Mouse (Mus musculus) Muller cell, postnatal 12 days (primary cell): ENCODE data around the gene Prkar1b.

Source experiments
- DNase-seq: peaks from one replicate; pipeline ENCODE4 v3.0.0-alpha.2; 2015; ENCODE audit errors: inconsistent ontology term

Gene Prkar1b

DNA sequence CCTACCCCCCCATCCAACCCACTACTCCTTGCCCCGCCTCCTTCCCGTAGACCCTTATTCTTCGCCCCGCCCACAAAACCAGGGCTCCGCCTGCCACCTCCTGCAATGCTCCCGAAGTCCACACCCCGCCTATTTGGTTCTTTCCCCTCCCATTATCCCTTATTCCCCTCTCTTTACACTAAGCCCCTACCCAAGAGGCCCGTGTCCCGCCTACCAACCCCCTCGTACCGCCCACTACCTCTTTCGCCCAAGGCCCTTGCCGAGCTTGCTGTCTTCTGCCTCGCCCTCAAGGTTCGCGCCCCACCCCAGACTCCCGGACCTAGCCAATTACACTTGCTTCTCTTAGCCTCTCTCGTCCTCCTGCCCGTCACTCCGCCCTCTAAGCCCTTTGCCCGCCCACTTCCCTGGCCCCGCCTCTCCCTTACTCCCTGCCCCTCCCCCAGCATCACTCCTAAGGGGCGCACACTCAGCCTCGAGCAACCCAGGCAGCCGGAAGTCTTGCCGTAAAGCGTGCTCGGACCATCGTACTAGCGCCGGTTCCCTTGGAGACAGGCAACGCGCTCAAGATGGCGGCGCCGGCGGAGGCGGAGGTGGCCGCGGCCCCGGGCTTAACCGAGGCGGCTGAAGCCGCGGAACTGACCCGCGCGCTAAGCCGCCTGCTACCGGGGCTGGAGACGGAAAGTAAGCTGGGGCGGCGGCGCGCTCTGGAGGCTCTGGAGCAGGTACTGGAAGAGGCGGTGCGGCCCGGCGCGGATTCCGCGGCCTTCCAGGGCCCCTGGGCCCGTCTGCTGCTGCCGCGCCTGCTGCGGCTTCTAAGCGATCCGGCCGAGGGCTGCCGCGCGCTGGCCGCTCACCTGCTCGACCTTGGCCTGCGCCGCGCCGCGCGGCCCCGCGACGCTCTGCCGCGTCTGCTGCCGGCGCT is at the start of gene Prkar1b, which contains the start of gene Dnaaf5:
Gene Prkar1b (minus strand): TSS at position 321 of the 922 bp plus-strand sequence.
Gene Dnaaf5 (plus strand): TSS at position 543 of the 922 bp plus-strand sequence.
- DNase-seq, result peak; percentile 100

DNA sequence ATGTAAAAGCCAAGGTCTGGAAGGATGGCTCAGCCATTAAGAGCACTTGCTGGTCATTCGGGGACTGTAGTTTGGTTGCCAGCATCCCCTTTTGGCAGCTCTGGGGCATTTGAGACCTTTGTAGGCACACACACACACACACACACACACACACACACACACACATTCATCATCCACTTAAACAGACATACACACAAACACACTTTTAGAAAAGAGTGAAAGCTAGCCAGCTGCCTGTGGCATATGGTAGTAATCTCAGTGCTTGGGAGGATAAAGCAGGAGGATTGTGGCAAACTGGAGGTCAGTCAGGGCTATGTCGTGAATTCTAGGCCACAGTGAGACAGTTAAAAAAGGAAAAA is 49.8 kb upstream of the Prkar1b start:
- peak; percentile 12 for DNase-seq

DNA sequence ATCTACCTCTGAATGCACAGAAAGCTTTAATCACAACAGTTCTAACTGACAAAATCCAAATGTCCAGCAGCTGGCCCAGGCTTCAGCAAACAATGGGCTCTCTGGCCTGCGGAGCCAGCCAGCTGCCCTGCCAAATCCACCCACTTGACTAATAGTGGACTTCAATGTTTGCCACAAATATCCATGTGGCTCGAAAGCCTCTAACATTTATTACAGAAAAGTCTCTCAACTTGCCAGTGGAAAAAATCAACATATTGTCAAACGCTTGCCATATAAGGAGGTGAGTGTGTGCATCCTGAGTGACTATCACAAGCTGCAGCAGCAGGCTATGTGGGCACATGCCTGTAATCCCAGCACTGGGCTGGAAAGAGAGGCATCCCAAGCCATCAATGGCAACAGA is 49.0 kb upstream of the Prkar1b start:
- peak; percentile 67 for DNase-seq

DNA sequence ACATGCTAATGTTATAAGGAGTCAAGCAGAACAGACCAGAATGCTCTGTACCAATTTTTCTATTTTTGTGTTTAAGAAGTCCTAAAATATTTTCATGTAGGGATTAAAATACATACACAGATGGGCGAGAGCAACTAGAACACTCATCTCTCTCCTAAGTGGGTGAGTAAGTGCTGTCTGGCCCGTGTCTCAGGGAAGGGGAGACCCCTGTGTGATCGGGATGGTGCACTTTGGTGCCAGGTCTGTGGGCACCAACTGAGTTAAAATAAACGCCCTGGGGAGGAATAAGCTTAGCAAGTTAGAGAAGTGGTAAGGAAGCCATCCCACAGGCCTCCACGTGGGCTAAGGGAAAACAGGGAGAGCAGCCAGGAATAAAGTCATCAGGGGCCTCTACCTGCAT is 41.2 kb upstream of the Prkar1b start:
- DNase-seq, result no peak

GRCm38 (mm10) chr5:139189726-139190125 is 39.9 kb upstream of the Prkar1b start:
- DNase-seq, result no peak

DNA sequence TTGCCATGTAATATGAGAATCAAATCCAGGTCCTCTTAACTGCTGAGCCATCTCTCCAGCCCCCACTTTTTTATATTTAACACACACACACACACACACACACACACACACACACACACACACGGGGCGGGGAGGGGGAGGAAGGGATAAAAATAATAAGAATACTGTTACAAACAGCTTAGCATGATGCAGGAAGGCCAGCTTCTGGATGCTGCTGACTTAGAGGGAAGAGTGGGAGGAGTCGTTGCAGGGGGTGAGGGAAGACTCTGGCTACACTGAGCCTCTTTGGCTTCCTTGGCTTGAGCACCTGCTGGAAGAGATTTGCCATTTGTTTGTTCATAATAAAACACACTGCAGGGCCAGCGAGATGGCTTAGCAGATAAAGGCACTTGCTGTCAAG is 35.1 kb upstream of the Prkar1b start:
- no peak for DNase-seq

GRCm38 (mm10) chr5:139183601-139184000 is 33.8 kb upstream of the Prkar1b start:
- no peak for DNase-seq

- no peak for DNase-seq
These were observed 33.3 kb upstream of the Prkar1b start for GRCm38 (mm10) chr5:139183131-139183530.

DNA sequence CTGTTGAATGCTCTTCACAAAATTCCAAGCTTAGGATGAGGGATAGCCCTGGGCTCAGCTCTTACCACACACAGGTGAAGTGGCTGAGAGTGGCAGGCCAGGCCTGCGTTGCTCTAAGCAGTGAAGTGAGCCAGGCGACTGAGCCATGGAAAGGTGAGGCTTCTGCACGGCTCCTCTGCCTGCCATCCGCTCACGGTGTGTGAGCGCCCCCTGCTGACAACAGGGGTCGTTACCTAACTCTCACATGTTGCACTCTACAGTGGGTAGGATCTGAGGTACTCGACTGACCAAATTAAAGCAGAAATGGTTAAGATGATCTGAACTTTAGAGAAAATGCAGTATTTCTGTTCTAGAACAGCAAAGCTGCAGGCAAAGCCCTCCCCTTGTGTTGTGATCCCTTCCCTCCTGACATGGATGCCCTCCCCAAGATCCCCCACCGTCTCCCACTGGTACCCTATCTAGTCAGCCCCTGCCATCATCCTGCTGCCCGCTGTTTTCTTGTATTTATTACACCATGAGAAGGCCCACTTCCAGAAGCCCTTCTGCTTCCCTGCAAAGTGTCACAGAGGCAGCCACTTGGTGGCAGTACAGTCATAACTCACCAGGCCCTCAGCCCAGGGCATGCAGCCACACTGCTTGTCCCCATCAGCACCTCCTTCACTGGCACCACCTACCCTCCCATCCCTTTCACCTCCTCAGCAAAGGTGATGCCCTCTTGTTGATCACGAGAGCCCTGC is 29.3 kb upstream of the Prkar1b start:
- DNase-seq, result peak; percentile 61

- peak; percentile 68 for DNase-seq
These were observed 25.1 kb upstream of the Prkar1b start for GRCm38 (mm10) chr5:139174556-139175547.

DNA sequence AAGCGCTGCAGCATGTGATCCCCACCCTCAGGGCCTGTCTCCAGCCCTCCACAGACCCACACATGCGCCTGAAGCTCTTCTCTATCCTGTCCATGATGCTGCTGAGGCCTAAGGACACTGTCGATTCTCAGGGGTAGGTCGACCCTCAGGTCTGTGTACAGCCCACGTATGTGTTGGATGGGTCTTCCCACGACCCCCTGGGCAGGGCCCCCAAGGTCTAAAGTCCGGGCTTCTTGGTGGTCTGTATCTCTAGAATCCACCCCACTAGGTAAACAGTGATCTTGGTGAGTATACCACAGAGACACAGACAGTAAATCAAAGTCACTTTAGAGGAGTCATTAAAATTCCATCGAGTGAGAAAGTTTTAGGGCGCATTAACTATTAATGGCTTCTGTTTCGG is 24.3 kb upstream of the Prkar1b start:
- DNase-seq, result peak; percentile 15

- no peak for DNase-seq
These were observed 22.1 kb upstream of the Prkar1b start for GRCm38 (mm10) chr5:139171929-139172328.

DNA sequence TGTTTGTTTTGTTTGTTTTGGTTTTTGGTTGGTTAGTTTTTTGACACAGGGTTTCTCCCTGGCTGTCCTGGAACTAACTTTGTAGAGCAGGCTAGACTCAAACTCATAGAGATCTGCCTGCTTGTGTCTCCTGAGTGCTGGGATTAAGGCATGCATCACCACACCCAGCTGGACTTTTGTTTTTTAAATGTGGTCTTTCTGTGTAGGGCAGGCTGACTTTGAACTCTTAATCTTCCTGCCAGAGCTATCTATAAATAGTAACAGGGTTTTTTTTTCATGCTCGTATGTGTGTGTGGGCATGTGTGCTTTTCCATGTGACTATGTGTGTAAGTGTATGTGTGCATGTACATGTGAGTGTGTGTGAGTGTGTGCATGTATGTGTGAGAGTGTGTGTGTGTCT is 17.7 kb upstream of the Prkar1b start:
- no peak for DNase-seq

- no peak for DNase-seq
These were observed 17.1 kb upstream of the Prkar1b start for GRCm38 (mm10) chr5:139166781-139167361.

DNA sequence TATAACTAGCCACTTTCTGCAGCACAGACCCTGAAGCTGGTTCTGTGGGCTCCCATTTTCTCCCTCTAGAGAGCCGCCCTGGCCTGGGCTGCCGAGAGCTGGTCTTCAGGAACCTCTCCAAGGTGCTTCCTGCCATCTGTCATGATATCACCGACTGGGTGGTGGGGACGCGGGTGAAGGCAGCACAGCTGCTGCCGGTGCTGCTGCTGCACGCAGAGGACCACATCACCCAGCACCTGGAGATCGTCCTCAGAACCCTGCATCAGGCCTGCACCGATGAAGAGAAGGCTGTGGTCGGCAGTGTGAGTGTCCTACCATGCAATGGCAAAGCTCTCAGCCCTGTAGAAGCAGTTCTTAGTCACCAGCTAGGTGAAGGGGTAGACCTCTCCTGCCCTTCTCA is 11.8 kb upstream of the Prkar1b start:
- DNase-seq, result no peak

GRCm38 (mm10) chr5:139160899-139161298 is 11.1 kb upstream of the Prkar1b start:
- DNase-seq, result no peak

DNA sequence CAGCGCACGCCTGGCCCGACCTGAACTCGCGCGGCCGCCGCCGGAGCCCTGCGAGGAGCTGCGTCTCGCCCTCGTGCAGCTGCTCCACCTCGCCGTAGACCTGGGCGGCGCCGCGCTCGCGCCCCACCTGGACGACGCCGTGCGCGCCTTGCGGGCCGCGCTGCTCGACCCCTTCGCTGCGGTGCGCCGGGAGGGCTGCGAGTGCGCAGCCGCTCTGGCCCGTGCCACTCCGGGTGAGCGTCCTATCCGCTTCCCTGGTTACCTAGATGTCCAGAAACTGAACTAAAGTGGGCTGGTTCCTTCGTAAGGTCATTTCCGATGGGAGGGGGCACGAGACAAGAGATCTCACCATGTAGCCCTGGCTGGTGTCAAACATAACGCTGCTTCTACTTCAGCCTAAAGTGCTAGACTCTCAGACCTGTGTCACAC is 816 bp upstream of the Prkar1b start:
- peak; percentile 31 for DNase-seq

DNA sequence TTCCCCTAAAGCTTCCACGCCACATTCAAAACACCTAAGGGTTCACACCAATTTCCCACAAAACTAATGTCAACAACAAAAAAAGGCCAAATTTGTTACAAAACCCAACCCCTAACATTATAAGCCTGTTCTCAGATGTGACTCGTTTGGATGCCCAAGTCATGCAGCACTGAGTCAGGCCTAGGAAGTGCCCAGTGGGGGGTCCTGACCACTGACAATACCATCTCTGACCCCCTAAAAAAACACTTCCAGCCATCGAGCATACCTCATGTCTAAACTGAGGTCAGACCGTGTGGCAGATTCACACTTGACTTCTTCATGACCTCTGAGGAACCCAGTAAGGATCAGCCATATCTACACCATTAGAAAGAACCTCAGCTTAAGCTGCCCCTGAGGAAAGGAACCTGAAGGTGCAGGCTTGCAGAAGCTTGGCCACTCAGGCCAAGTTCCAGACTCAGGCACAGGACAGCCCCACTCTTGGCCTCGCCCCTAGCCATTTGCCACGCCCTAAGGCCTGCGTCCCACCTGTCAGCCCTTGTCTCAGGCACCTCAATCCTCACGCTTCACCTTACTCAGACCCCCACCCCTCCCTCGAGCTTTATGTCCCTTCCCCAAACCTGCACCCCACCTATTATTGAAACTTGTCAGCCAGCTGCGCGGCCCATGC is 662 bp downstream of the Prkar1b start:
- DNase-seq, result no peak

GRCm38 (mm10) chr5:139147178-139148078 is 2.4 kb downstream of the Prkar1b start:
- DNase-seq, result no peak
